In genomic region chr2:6359645-6360044, GRCm38 (mm10) we compare ENCODE assay signal across 14 mouse cellular contexts. TPM values are rescaled to one million over a fixed set of nuclear protein-coding genes. Genes with fewer than 3 reads are reported as not detected.
DNase-seq lines count a peak whose midpoint lies in the region; ATAC-seq and TF ChIP-seq lines count a peak whose summit lies in the region.
"Had no signal": no experiment of that assay in that cellular context is flagged by ENCODE, and none has a peak within 500 bp of the region (broad histone marks: within the 10 kb centered on the region; RNA-seq: fewer than 3 reads in every experiment).

No protein-coding gene starts in this region.

- H3K9ac ChIP-seq in kidney, embryonic 15.5 days = no peak overlapping the region
- H3K9ac ChIP-seq in embryonic facial prominence, embryonic 15.5 days = no peak overlapping the region
- H3K9ac ChIP-seq: liver, embryonic 13.5 days had no signal

- no peaks in the 10 kb centered on the region for H3K36me3 ChIP-seq in kidney, embryonic 15.5 days
- H3K36me3 ChIP-seq in spleen, adult 2 months (ENCODE audit: control insufficient read depth, insufficient read depth, low read length) = no peaks in the 10 kb centered on the region; the same call in 1 of the 2 replicates
- no peaks in the 10 kb centered on the region for H3K36me3 ChIP-seq in embryonic facial prominence, embryonic 15.5 days
- H3K36me3 ChIP-seq: liver, embryonic 13.5 days had no signal

- 0 out of 2 replicates have a peak overlapping the region, but pooled peaks have one; percentile 37 for H3K27ac ChIP-seq in kidney, embryonic 15.5 days
- no peak overlapping the region for H3K27ac ChIP-seq in spleen, adult 2 months (ENCODE audit: insufficient read depth, low read length)
- H3K27ac ChIP-seq in embryonic facial prominence, embryonic 15.5 days (replicated peaks) = peak overlapping the region; percentile 40; the same call in 1 of the 2 replicates
- H3K27ac ChIP-seq: heart, adult 2 months; liver, embryonic 13.5 days had no signal

- TF ChIP-seq POLR2A in spleen, adult 2 months (IDR thresholded peaks at IDR 0.05; ENCODE audit: low read depth, low read length) = no peak

- H3K4me1 ChIP-seq in kidney, embryonic 15.5 days = peaks cover 39% of the 10 kb centered on the region
- H3K4me1 ChIP-seq in spleen, adult 2 months (ENCODE audit: control insufficient read depth, insufficient read depth, insufficient read length) = peaks cover 15% of the 10 kb centered on the region
- peaks cover 38% of the 10 kb centered on the region for H3K4me1 ChIP-seq in embryonic facial prominence, embryonic 15.5 days

- no peak for TF ChIP-seq CTCF in spleen, adult 2 months (IDR thresholded peaks at IDR 0.05; ENCODE audit: extremely low read depth, insufficient read depth, insufficient read length, insufficient replicate concordance)

- 0 out of 2 replicates have a peak, but pooled peaks have one; percentile 29 for ATAC-seq in kidney, embryonic 15.5 days (replicated peaks; ENCODE audit: low FRiP score)
- ATAC-seq in embryonic facial prominence, embryonic 15.5 days (ENCODE audit: insufficient number of reproducible peaks, low FRiP score, low TSS enrichment, low read depth) = peak; percentile 34; the same call in 1 of the 2 replicates
- no peak for ATAC-seq in cerebellum, adult (ENCODE audit: insufficient number of reproducible peaks, low FRiP score, low TSS enrichment)

- H3K9me3 ChIP-seq in kidney, embryonic 15.5 days (replicated peaks) = no peaks in the 10 kb centered on the region
- H3K9me3 ChIP-seq in embryonic facial prominence, embryonic 15.5 days (replicated peaks) = no peaks in the 10 kb centered on the region
- H3K9me3 ChIP-seq: liver, embryonic 13.5 days had no signal

- DNase-seq in kidney, postnatal 25 days = no peak
- peak; percentile 54 to 63 for DNase-seq in spleen, adult 2 months (ENCODE audit: low read depth in 1 of 2, low spot score in 2 of 2)
- no peak for DNase-seq in spleen, postnatal 10 days (ENCODE audit: low spot score in 2 of 2)
- DNase-seq in urinary bladder, postnatal 10 days (ENCODE audit: low spot score) = no peak
- DNase-seq: adrenal gland, postnatal 14 days; cerebellum, postnatal 10 days; heart, adult 2 months; heart, postnatal 4 days; kidney, postnatal 36 days; liver, embryonic 13.5 days; thymus, adult 18-20 months had no signal

- no peak overlapping the region for H3K4me3 ChIP-seq in kidney, embryonic 15.5 days (replicated peaks)
- H3K4me3 ChIP-seq in spleen, adult 2 months (ENCODE audit: extremely low read depth, insufficient read depth, insufficient read length) = no peak overlapping the region
- H3K4me3 ChIP-seq in embryonic facial prominence, embryonic 15.5 days (replicated peaks) = no peak overlapping the region
- H3K4me3 ChIP-seq: heart, adult 2 months; liver, embryonic 13.5 days had no signal

- 43% methylated on average over 9 of the region's 9 CpGs for WGBS in kidney, embryonic 15.5 days
- 30% methylated on average over 9 of the region's 9 CpGs for WGBS in spleen, adult 2 months
- 27% methylated on average over 9 of the region's 9 CpGs for WGBS in embryonic facial prominence, embryonic 15.5 days

- no peaks in the 10 kb centered on the region for H3K27me3 ChIP-seq in kidney, embryonic 15.5 days
- no peaks in the 10 kb centered on the region for H3K27me3 ChIP-seq in spleen, adult 2 months (ENCODE audit: control insufficient read depth, insufficient read depth, low read length)
- H3K27me3 ChIP-seq in embryonic facial prominence, embryonic 15.5 days = no peaks in the 10 kb centered on the region
- H3K27me3 ChIP-seq: liver, embryonic 13.5 days had no signal

- no peak overlapping the region for H3K4me2 ChIP-seq in kidney, embryonic 15.5 days
- H3K4me2 ChIP-seq in embryonic facial prominence, embryonic 15.5 days (replicated peaks) = 0 out of 2 replicates have a peak overlapping the region, but pooled peaks have one; percentile 13
- H3K4me2 ChIP-seq: liver, embryonic 13.5 days had no signal

RNA-seq across cellular contexts. Expression of gene Usp6nl, which starts 37.2 kb away (rescaled TPM):
- 9.4 TPM in 2 replicates for polyA plus RNA-seq in kidney, embryonic 15.5 days (2015; fragmentation: Nextera tagmentation; extraction: Ambion mirVana)
- polyA plus RNA-seq in spleen, adult 2 months (2012; rRNA removed) = 6.8 and 6.9 TPM in 2 replicates
- 8.7 and 9.5 TPM in 2 replicates for polyA plus RNA-seq in embryonic facial prominence, embryonic 15.5 days (2015; fragmentation: Nextera tagmentation; extraction: Ambion mirVana)

Comparison
In these comparisons a context has a peak if more than half of its experiments do, and no peak if none do; other contexts are left out.
1. DNase-seq: peak in spleen, adult 2 months (2 of 2); none in kidney, postnatal 25 days (0 of 2), spleen, postnatal 10 days (0 of 2) and urinary bladder, postnatal 10 days (single experiment).